Mouse (Mus musculus): Measurements from ENCODE around the gene Tgfb1i1.

Gene Tgfb1i1

DNA sequence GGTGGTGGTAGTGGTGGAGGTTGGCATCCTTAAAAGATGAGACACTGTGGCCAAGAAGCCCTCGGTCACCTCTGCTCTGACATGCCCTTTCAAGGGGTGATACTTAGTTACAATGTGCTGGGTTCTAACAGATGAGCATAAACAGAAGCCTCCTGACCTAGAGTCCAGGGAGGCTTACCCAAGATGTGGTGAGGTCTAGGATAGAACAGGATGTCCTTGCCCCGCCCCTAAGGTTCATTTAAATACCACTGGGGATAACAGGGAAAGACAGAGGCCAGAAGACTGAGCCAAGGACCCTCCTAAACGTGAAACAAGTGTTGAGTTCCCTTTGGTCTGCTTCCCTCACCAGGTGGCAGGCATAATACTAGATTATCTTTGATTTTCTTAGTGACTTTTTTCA is 49.9 kb downstream of the Tgfb1i1 start:
- no peak for DNase-seq

GRCm38 (mm10) chr7:128297291-128297616 is 50.6 kb downstream of the Tgfb1i1 start:
- DNase-seq: no peak

DNA sequence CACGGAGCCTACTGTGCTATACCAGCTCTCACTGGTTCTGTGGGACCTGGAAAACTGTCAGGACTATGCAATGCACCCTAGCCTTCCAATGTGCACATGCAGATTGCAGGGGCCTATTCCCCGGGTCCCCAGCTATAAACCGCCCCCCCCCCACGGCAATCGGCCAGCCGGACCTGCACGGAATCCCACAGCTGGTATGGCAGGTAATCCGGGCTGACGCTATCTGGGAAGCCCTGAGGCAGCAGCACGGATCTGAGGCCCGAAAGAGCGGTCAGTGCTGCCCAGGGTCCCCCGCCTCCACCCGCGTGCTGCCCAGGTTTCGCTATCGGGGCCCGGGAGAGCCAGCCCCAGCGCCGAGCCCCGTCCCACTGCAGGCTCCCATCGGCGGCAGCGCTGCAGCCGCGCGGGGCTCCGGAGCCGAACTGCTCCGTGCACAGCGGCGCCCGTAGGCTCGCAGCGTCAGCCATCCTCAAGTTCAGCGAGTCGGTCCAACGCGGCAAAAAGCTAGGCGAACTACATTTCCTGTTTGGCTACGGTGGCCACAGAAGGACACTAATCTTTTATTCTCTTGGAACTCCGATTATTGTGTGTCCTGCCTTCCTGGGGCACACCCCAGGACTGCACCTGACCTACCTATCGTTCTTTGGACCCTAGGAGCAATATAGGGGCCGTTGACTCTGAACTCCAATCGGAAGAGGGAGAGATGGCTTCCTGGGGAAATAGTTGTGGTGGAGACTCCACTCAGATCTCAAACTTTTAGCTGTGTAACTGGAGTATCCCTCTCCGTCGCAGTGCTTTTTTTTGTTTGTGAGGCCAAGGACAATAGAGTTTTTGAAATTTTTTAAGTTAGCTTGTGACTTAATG is 51.2 kb downstream of the Tgfb1i1 start, which contains the start of gene BC017158:
BC017158 (minus strand) TSS at position 554 of the 864 bp plus-strand sequence.
- peak; percentile 67 to 69 for DNase-seq

GRCm38 (mm10) chr7:128298481-128299342 is 52.1 kb downstream of the Tgfb1i1 start:
- no peak for DNase-seq

DNA sequence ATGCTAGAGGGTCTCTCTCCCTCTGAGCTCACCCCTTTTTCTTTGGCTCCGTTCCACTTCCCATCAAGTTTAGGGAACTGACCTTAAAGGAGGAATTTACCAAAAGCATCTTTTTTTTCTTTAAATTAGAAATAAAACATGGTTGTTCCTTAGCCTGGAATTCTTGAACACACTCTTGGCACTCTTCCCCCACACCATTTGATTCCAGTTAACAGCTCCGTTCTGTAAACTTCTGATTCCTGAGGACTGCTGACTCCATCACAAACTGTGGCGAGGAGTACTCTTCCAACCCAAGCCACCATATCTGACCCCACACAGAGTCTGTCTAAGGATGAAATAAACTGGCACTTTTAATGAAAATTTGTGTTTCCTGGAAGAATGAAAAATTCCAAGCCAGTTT is 54.3 kb downstream of the Tgfb1i1 start:
- DNase-seq: no peak

DNA sequence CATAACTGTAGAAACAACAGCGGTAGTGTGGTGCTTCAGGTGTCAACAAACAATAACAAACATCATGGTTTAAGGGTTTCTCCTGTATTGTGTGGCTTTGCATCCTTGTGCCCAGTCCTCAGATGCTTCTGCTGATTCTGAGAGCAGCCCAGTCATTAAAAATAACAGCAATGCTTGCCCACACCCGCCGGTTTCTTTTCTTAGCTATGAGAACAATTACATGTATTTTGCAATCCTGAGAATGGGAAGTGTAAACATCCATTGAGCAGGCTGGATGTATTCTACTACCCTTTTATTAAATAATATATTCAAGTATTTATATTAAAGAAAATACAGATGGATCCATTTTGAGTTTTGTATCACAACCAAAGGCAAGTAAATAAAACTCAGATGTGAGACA is 55.5 kb downstream of the Tgfb1i1 start:
- DNase-seq: no peak

DNA sequence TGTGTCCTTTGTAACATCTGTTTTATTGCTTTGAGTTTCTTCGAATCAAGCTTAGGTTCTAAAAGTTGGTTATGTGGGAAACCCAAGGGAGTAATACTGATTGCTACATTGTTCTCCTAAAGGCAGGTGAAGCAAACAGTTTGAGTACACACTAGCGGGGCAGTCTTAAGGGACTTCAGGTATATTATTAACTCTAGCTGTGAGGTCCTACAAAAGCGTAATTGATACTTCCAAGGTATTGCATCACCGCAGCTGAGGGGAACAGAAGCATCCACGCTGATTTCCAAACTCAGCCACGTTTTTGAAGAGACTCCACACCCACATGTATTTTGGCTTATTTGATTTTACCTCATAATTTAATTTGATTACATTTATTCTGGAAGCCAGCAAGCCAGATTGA is 57.6 kb downstream of the Tgfb1i1 start:
- no peak for DNase-seq

GRCm38 (mm10) chr7:128304907-128305306 is 58.3 kb downstream of the Tgfb1i1 start:
- DNase-seq: no peak
